Mouse (Mus musculus) MEL (cell line): ENCODE data around the gene Gpt2. TPM values are rescaled to one million over a fixed set of nuclear protein-coding genes. Genes with fewer than 3 reads are reported as not detected.

Experiments
- DNase-seq: peaks from one replicate; pipeline ENCODE4 v3.0.0; 2011; ENCODE audit warnings: low read depth, low spot score
- H3K27ac ChIP-seq: 2 replicates; pipeline ENCODE4 v1.5.1; 2012; ENCODE audit warnings: low read depth, mild to moderate bottlenecking, control low read depth, low read length, moderate library complexity; ENCODE audit not compliant: control insufficient read depth
- H3K27me3 ChIP-seq, 2 experiments: fragments of 150-350 bp in 1 of 2; sonication (generic) in 1 of 2; 2 replicates each; pipeline ENCODE4 v1.6.1; 2012; ENCODE audit warnings: low read length in 2 of 2, mild to moderate bottlenecking in 2 of 2, improper control_type of control experiment in 1 of 2, moderate library complexity in 1 of 2; ENCODE audit not compliant: insufficient read depth in 2 of 2, control insufficient read depth in 1 of 2
- H3K36me3 ChIP-seq, 2 experiments: 2 replicates each; pipeline ENCODE4 v1.6.1; 2012 to 2014; ENCODE audit warnings: low read length in 2 of 2, improper control_type of control experiment in 1 of 2, inconsistent platforms in 1 of 2, mild to moderate bottlenecking in 1 of 2; ENCODE audit not compliant: insufficient read depth in 2 of 2, control insufficient read depth in 1 of 2
- H3K4me1 ChIP-seq, 2 experiments: fragments of 150-350 bp in 1 of 2; sonication (generic) in 1 of 2; 2 replicates each; pipeline ENCODE4 v1.6.1; 2012; ENCODE audit warnings: low read length in 2 of 2, improper control_type of control experiment in 1 of 2, mild to moderate bottlenecking in 1 of 2; ENCODE audit not compliant: insufficient read depth in 2 of 2, control insufficient read depth in 1 of 2
- H3K4me3 ChIP-seq, 2 experiments: fragments of 150-350 bp in 1 of 2; sonication (generic) in 1 of 2; 2 replicates each; pipeline ENCODE4 v1.5.1; 2012; ENCODE audit warnings: low read depth in 2 of 2, low read length in 2 of 2, mild to moderate bottlenecking in 2 of 2, moderate library complexity in 2 of 2, control low read depth in 1 of 2, improper control_type of control experiment in 1 of 2; ENCODE audit not compliant: control insufficient read depth in 1 of 2, insufficient read depth in 1 of 2
- H3K79me2 ChIP-seq: 2 replicates; pipeline ENCODE4 v1.6.1; 2012; ENCODE audit warnings: mild to moderate bottlenecking, low read length, moderate library complexity; ENCODE audit not compliant: control insufficient read depth, poor library complexity, insufficient read depth
- H3K9ac ChIP-seq: 2 replicates; pipeline ENCODE4 v1.6.1; 2012; ENCODE audit warnings: low read depth, mild to moderate bottlenecking, control low read depth, low read length, moderate library complexity; ENCODE audit not compliant: control insufficient read depth, poor library complexity, severe bottlenecking
- H3K9me3 ChIP-seq: fragments of 150-350 bp; sonication (generic); replicated peaks from 2 replicates; pipeline ENCODE4 v1.6.1; 2012; ENCODE audit warnings: mild to moderate bottlenecking, low read length, improper control_type of control experiment, moderate library complexity; ENCODE audit not compliant: insufficient read depth
- CHD2 ChIP-seq: IDR thresholded peaks from 2 replicates; pipeline ENCODE4 v1.6.1; 2011; ENCODE audit warnings: low read length, improper control_type of control experiment
- E2F4 ChIP-seq: IDR thresholded peaks from 2 replicates; pipeline ENCODE4 v1.6.1; 2011; ENCODE audit warnings: low read depth, low read length, improper control_type of control experiment, borderline replicate concordance
- ELF1 ChIP-seq: IDR thresholded peaks from 2 replicates; pipeline ENCODE4 v1.6.1; 2014; ENCODE audit warnings: low read depth, mild to moderate bottlenecking, inconsistent platforms, low read length, improper control_type of control experiment, moderate library complexity
- EP300 ChIP-seq, 2 experiments: IDR thresholded peaks; 2 replicates each; pipeline ENCODE4 v1.6.1; 2011; ENCODE audit warnings: improper control_type of control experiment in 2 of 2, low read length in 2 of 2, low read depth in 1 of 2, mild to moderate bottlenecking in 1 of 2
- GATA1 ChIP-seq: IDR thresholded peaks from 2 replicates; pipeline ENCODE4 v1.6.1; 2011; ENCODE audit warnings: low read depth, low read length, improper control_type of control experiment
- HCFC1 ChIP-seq: IDR thresholded peaks from 2 replicates; pipeline ENCODE4 v1.6.1; 2012; ENCODE audit warnings: low read depth, mild to moderate bottlenecking, inconsistent platforms, low read length, improper control_type of control experiment, moderate library complexity
- MAFK ChIP-seq: IDR thresholded peaks from 2 replicates; pipeline ENCODE4 v1.6.1; 2011; ENCODE audit warnings: low read depth, mild to moderate bottlenecking, low read length, improper control_type of control experiment, borderline replicate concordance
- MAX ChIP-seq: IDR thresholded peaks from 2 replicates; pipeline ENCODE4 v1.6.1; 2011; ENCODE audit warnings: low read length, improper control_type of control experiment
- MYC ChIP-seq: IDR thresholded peaks from 2 replicates; pipeline ENCODE4 v1.6.1; 2011; ENCODE audit warnings: low read depth, mild to moderate bottlenecking, low read length, improper control_type of control experiment, moderate library complexity
- NELFE ChIP-seq: IDR thresholded peaks from 2 replicates; pipeline ENCODE4 v1.6.1; 2011; ENCODE audit warnings: low read depth, low read length, improper control_type of control experiment
- POLR2A ChIP-seq, 2 experiments: IDR thresholded peaks; 2 replicates each; pipeline ENCODE4 v1.6.1; 2011 to 2012; ENCODE audit warnings: low read length in 2 of 2, mild to moderate bottlenecking in 2 of 2, control low read depth in 1 of 2, improper control_type of control experiment in 1 of 2, low read depth in 1 of 2, moderate library complexity in 1 of 2; ENCODE audit not compliant: control insufficient read depth in 1 of 2, insufficient read depth in 1 of 2, poor library complexity in 1 of 2
- POLR2AphosphoS2 ChIP-seq: IDR thresholded peaks from 2 replicates; pipeline ENCODE4 v1.6.1; 2011; ENCODE audit warnings: low read length, improper control_type of control experiment
- POLR2AphosphoS5 ChIP-seq: IDR thresholded peaks from 2 replicates; pipeline ENCODE4 v1.6.1; 2012; ENCODE audit warnings: low read depth, borderline replicate concordance, mild to moderate bottlenecking, inconsistent platforms, low read length, moderate library complexity, mixed read lengths
- RCOR1 ChIP-seq: IDR thresholded peaks from 2 replicates; pipeline ENCODE4 v1.6.1; 2012; ENCODE audit warnings: low read depth, mild to moderate bottlenecking, inconsistent platforms, low read length, improper control_type of control experiment
- SIN3A ChIP-seq: IDR thresholded peaks from 2 replicates; pipeline ENCODE4 v1.6.1; 2012; ENCODE audit warnings: low read length, improper control_type of control experiment, inconsistent platforms
- TBP ChIP-seq: IDR thresholded peaks from 2 replicates; pipeline ENCODE4 v1.8.0; 2011; ENCODE audit warnings: low read depth, low read length, improper control_type of control experiment
- UBTF ChIP-seq: IDR thresholded peaks from 2 replicates; pipeline ENCODE4 v1.6.1; 2012; ENCODE audit warnings: low read depth, mild to moderate bottlenecking, inconsistent platforms, low read length, improper control_type of control experiment, moderate library complexity, borderline replicate concordance; ENCODE audit not compliant: insufficient read depth
- USF1 ChIP-seq: IDR thresholded peaks from 2 replicates; pipeline ENCODE4 v1.6.1; 2014; ENCODE audit warnings: low read depth, mild to moderate bottlenecking, inconsistent platforms, low read length, improper control_type of control experiment, moderate library complexity
- USF2 ChIP-seq, 2 experiments: IDR thresholded peaks; 2 replicates each; pipeline ENCODE4 v1.6.1; 2011 to 2012; ENCODE audit warnings: improper control_type of control experiment in 2 of 2, low read length in 2 of 2, borderline replicate concordance in 1 of 2, inconsistent platforms in 1 of 2, low read depth in 1 of 2, mild to moderate bottlenecking in 1 of 2; ENCODE audit not compliant: insufficient read depth in 1 of 2
- ZKSCAN1 ChIP-seq: IDR thresholded peaks from 2 replicates; pipeline ENCODE4 v1.6.1; 2012; ENCODE audit warnings: low read depth, mild to moderate bottlenecking, inconsistent platforms, low read length, improper control_type of control experiment, moderate library complexity
- ZMIZ1 ChIP-seq: IDR thresholded peaks from 2 replicates; pipeline ENCODE4 v1.6.1; 2012; ENCODE audit warnings: low read depth, mild to moderate bottlenecking, inconsistent platforms, low read length, improper control_type of control experiment, moderate library complexity
- polyA plus RNA-seq, 2 experiments: library from polyadenylated mRNA; stranded (reverse) in 1 of 2; unstranded in 1 of 2; fragments of >175 nt in 1 of 2; fragments of >200 nt in 1 of 2; gene quantifications; 2 replicates each; pipeline versions ENCODE4 v1.2.1 to v1.2.4; 2012; ENCODE audit warnings: low replicate concordance in 2 of 2, low read depth in 1 of 2; ENCODE audit not compliant: insufficient read length in 2 of 2, insufficient read depth in 1 of 2, missing spikeins in 1 of 2
- total RNA-seq: library from RNA; depleted of rRNA; stranded (reverse); fragments of 300-350 nt; gene quantifications from 2 replicates; pipeline ENCODE4 v1.2.3, GENCODE M21; 2012

Gene Gpt2
- total and polyA plus RNA-seq, 3 experiments: 10.2 to 25.3 TPM; not detected in 1

- H3K9ac ChIP-seq: no peak overlapping the region
- TF ChIP-seq USF2 (IDR thresholded peaks at IDR 0.05; ENCODE audit: borderline replicate concordance in 1 of 2, insufficient read depth in 1 of 2, low read depth in 1 of 2, low read length in 2 of 2) (no peak), POLR2AphosphoS2 (no peak), EP300 (IDR thresholded peaks at IDR 0.05; ENCODE audit: low read depth in 1 of 2, low read length in 2 of 2) (no peak), POLR2A (IDR thresholded peaks at IDR 0.05; ENCODE audit: control insufficient read depth in 1 of 2, insufficient read depth in 1 of 2, low read depth in 1 of 2, low read length in 2 of 2, poor library complexity in 1 of 2) (no peak), POLR2AphosphoS5 (no peak), MYC (no peak), RCOR1 (no peak), NELFE (no peak), SIN3A (no peak), TBP (no peak), ZMIZ1 (no peak), HCFC1 (no peak)
- H3K4me1 ChIP-seq: peaks cover under 1 to 8% of the 10 kb centered on the region in 2 experiments; a peak in 2 of 4 replicates
- no peak for DNase-seq
- no peak overlapping the region for H3K4me3 ChIP-seq
- H3K79me2 ChIP-seq: no peaks in the 10 kb centered on the region
- H3K9me3 ChIP-seq: no peaks in the 10 kb centered on the region
- H3K27ac ChIP-seq: no peak overlapping the region
- no peaks in the 10 kb centered on the region; a peak in 3 of 4 replicates for H3K36me3 ChIP-seq
- no peaks in the 10 kb centered on the region for H3K27me3 ChIP-seq
These were observed 4.4 kb downstream of the Gpt2 start for GRCm38 (mm10) chr8:85496778-85497177.

- Histone ChIP-seq H3K79me2 (no peaks in the 10 kb centered on the region), H3K27ac (no peak overlapping the region), H3K4me1 (peaks cover 0 to 3% of the 10 kb centered on the region in 2 experiments; a peak in 1 of 4 replicates), H3K27me3 (no peaks in the 10 kb centered on the region), H3K9ac (no peak overlapping the region), H3K4me3 (no peak overlapping the region), H3K36me3 (no peaks in the 10 kb centered on the region; a peak in 2 of 4 replicates), H3K9me3 (no peaks in the 10 kb centered on the region)
- no peak for DNase-seq
- TF ChIP-seq TBP (no peak), CHD2 (no peak), ZKSCAN1 (no peak), E2F4 (no peak), MAX (no peak), ELF1 (no peak), UBTF (no peak), MAFK (no peak), RCOR1 (no peak), MYC (no peak), USF2 (IDR thresholded peaks at IDR 0.05; ENCODE audit: borderline replicate concordance in 1 of 2, insufficient read depth in 1 of 2, low read depth in 1 of 2, low read length in 2 of 2) (no peak), GATA1 (no peak), USF1 (no peak)
These were observed 6.2 kb downstream of the Gpt2 start for GRCm38 (mm10) chr8:85498577-85498976.
